Mouse (Mus musculus) T-helper 17 cell (primary cell): Measurements from ENCODE around the gene Rsrc1.
"Not testable (repeated sequence)": the region's sequence is repeated elsewhere in the genome, so short reads cannot be mapped to it uniquely, and the experiment has no call there.

Experiments
- in situ Hi-C, 2 experiments: fragments of 300-600 bp; cut with MboI, MseI; formaldehyde crosslinking; loops; 1 replicate in 1 of 2; 2 replicates in 1 of 2; pipeline ENCODE4 v1.15.1; 2025; ENCODE audit warnings: high pct_unique_total_duplicates in 2 of 2

Rsrc1 gene

DNA sequence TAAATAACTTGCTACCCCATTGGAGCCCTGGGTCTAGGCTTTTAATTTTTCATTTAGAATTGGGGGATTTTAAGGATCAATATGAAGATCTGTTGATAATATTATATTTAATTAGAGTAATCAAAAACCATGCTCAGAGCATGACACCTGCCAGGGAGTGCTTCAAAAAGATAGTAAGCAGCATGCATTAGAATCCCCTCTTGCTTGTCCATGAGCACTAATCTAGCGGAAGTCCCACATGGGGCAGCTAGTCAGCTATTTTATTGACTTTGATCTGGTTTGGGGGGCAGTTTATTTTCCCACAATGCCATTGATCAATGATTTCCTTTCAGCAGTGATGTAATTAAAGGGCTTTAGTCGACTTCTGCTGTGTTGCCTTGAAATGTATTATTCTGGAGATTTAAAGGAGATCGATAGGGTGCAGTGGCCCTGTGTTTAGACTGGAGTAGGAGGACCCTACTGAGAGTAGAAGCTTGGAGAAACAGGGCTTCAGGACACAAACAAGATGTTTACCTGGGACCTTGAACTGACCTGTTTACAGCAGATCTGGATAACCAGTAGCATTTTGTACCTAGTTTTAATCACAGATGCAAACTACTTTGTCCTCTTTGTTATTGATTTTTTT, 251.5 kb downstream of the Rsrc1 start:
- in situ Hi-C loops, result no loop called here

GRCm38 (mm10) chr3:67242451-67242850, 261.3 kb downstream of the Rsrc1 start:
- in situ Hi-C loops, result not testable (repeated sequence)

- in situ Hi-C loops, result no loop called here
Observed at GRCm38 (mm10) chr3:67267448-67267847, 286.3 kb downstream of the Rsrc1 start.

GRCm38 (mm10) chr3:67279781-67280180, 298.6 kb downstream of the Rsrc1 start:
- in situ Hi-C loops, result no loop called here

GRCm38 (mm10) chr3:67280247-67280646, 299.1 kb downstream of the Rsrc1 start:
- in situ Hi-C loops, result no loop called here

GRCm38 (mm10) chr3:67284039-67284438, 302.8 kb downstream of the Rsrc1 start:
- in situ Hi-C loops, result no loop called here

DNA sequence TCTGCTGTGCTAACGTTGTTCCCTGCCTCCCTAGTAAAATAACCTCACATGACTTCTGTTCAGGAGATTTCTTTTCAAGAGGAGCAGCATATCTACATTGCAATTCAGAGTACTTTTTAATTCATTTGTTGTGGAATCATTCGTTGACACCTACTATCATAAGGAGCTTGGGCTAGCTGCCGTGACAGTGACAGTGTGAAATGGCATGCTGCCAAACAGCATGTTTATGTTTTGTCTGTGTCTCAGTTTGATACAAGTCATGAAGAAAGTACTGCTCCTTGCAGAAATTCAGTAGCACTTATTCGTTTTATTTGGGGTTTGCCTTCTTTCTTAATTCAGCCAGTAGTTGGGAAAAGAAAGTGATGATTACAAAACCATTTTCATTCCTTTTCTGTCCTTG, 303.7 kb downstream of the Rsrc1 start:
- in situ Hi-C loops, result no loop called here

- in situ Hi-C loops, result no loop called here
Observed at GRCm38 (mm10) chr3:67288664-67289063, 307.5 kb downstream of the Rsrc1 start.

DNA sequence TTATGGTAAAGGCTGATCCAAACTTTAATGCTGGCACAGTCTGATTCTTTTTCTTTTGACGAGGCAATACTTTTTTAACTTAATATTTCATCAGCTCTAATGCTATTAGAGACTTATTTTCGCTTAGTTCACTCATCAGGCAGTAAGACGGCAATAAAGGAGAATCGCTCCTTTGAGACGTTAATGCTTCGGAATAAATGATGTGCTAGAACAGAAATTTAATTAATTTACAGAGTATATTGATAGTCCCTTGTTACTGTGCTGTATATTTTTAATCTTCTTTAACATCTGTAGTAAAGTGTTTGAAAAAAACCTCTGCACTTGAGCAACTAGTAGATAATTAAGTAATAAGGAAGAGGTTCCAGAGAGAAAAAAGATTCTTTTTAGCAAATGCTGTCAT, 308.3 kb downstream of the Rsrc1 start:
- in situ Hi-C loops, result no loop called here

DNA sequence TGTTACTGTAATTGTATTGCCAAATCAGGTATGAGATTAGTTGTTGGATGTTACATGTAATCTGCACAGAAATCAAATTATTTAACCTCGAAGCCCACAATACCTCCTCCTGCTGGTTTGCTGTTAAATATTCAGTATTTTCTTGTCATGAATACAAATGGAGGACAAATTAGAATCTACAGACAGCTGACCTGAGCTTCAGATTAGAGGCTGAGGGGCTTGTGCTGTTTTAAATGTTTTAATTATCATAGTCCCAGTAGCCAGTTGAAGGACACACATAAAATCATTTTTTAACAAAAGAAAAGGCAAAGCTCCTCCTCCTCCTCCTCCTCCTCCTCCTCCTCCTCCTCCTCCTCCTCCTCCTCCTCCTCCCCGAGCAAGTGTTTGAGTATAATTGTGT, 327.5 kb downstream of the Rsrc1 start:
- in situ Hi-C loops, result no loop called here

DNA sequence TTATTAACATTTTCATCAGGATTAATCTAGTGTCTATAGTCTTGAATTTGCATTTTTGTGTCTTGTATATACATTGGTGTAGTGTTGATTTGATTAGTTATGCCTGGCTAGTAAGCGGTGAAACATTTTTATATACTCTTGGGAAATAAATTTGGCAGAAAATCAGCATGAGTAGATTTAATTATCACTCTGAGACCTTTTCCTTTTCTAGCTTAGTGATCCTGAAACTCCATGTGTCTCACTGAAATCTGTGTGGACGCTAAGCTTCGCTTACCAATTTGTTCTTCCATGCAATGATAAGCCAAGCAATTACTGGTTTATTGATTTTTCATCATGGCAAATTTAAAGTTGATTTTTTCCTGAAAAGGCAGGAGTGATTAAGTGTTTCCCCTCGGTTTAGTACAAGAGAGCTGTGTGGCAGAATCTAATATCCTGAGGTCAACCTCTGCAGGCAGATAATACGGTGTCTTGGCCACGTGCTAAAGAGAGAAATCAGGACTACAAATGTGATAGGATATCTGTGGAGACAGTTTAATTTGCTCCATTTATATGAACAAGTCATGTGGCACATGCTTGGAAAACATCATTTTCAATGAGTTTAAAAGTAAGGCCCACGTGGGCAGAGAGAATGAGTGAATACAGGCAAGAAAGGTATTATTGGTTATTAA, 328.6 kb downstream of the Rsrc1 start:
- in situ Hi-C loops, result no loop called here

GRCm38 (mm10) chr3:67311436-67311835, 330.2 kb downstream of the Rsrc1 start:
- in situ Hi-C loops, result no loop called here

- in situ Hi-C loops, result no loop called here
Observed at GRCm38 (mm10) chr3:67322422-67322821, 341.2 kb downstream of the Rsrc1 start.

DNA sequence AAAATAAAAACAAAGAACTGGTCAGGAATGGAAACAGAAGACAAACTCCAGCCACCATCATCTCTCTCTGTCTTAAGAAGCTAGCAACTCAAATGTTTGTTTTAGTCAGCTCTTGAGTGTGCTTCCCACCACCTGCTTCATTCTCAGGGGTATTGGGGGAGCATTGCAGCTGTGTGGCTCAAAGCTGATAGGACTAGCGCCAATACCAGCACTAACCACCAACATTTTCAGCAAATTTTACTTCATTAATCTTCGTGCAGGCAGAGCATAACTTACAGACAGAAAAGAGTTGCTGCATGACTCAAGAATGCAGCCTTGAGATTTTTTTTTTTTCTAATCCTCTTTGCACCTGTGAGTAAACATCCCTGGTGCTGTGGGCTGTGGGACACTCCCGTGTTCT, 358.4 kb downstream of the Rsrc1 start:
- in situ Hi-C loops, result no loop called here

DNA sequence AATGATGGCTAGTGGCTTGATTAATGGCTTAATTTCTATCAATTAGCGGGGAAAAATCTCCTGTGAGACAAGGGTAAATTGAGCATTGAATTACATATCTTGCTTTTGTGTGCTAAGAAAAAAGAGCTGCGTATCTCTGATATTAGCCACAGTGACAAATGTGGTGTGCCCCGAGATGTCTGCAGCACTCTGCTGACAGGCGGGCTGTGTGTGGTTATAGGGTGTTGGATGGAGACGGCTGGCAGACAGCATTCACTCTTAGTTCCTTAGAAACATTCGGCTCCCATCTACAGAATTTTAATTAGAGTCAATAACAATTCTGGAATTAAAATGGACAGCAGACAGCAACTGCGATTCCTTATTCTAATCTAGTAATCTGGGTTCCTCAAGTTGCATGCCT, 359.7 kb downstream of the Rsrc1 start:
- in situ Hi-C loops, result loop anchor here (5.0 to 10.0 kb wide), 3 partner anchors 346 to 1006 kb away; no protein-coding TSS in a partner anchor

DNA sequence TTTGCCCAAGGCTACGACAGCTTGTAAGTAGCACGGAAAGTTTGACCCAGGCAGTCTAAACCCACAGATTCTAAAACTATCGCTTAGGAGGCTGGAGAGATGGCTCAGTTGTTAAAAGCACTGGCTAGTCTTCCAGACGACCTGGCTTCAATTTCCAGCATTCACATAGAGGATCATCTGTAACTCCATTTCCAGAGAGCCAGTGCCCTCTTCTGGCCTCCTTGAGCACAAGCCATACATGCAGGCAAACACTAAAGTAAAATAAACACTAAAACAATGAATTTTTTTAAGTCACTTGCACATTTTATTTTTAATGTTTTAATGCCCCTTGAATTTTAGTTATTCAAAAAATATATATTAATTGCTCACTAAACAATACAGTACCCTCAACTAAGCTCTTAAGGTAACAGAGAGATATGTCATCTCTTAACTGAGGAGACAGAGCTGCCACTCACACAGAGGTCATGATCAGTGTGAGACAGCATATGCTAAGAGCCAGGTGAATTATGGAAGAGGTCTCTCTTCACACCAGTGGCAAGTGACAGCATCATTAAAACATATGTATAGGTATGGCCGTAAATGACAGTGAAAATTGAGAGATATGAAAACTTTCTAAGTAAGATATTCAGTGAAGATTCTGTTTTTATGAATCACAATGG, 361.9 kb downstream of the Rsrc1 start:
- in situ Hi-C loops, result loop anchor here (5.0 to 10.0 kb wide), 3 partner anchors 348 to 1008 kb away; no protein-coding TSS in a partner anchor

GRCm38 (mm10) chr3:67344599-67344998, 363.4 kb downstream of the Rsrc1 start:
- in situ Hi-C loops, result loop anchor here (5.0 to 10.0 kb wide), 3 partner anchors 350 to 1010 kb away; no protein-coding TSS in a partner anchor

- in situ Hi-C loops, result loop anchor here (10.0 kb wide), 2 partner anchors 352 to 1012 kb away; no protein-coding TSS in a partner anchor
Observed at GRCm38 (mm10) chr3:67346674-67347073, 365.5 kb downstream of the Rsrc1 start.

- in situ Hi-C loops, result loop anchor here (5.0 to 25.0 kb wide), 6 partner anchors 73 to 934 kb away; partner anchors contain the start of genes Rsrc1 (in 1 of the 2), Schip1 (in 1 of the 2) and Shox2 (in 1 of the 2)
Observed at GRCm38 (mm10) chr3:67351406-67352127, 370.4 kb downstream of the Rsrc1 start.

- in situ Hi-C loops, result loop anchor here (5.0 to 25.0 kb wide), 6 partner anchors 73 to 935 kb away; partner anchors contain the start of genes Rsrc1 (in 1 of the 2), Schip1 (in 1 of the 2) and Shox2 (in 1 of the 2)
Observed at GRCm38 (mm10) chr3:67352128-67352762, 371.1 kb downstream of the Rsrc1 start.

DNA sequence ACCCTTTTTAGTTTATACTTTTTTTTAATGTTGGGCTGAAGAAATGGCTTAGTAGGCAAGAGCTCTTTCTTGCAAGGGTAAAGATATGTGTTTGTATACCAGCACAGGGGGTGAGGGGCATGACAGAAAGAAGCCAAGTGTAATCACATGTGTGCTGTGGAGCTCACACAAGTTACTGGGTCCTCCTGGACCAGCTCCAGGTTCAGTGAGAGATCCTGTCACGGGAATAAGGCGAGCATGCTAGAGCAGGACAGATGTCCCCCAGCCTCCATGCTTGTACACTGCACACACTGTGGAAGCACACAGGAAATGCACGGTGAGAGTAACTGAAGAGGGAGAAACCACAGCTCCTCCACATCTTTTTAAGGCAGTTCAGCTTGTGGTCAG, 371.6 kb downstream of the Rsrc1 start:
- in situ Hi-C loops, result loop anchor here (5.0 to 25.0 kb wide), 6 partner anchors 72 to 935 kb away; partner anchors contain the start of genes Rsrc1 (in 1 of the 2), Schip1 (in 1 of the 2) and Shox2 (in 1 of the 2)
